Mouse (Mus musculus) hindlimb bud, embryonic 11.5 days (tissue): ENCODE data around the gene Armc12.

ENCODE experiments used
- DNase-seq: peaks from one replicate; pipeline ENCODE4 v3.0.0-alpha.2; 2012; ENCODE audit warnings: low read depth, low spot score; ENCODE audit errors: extremely low spot score

Armc12 gene

GRCm38 (mm10) chr17:28581056-28581455 lies 50.5 kb downstream of the Armc12 start:
- no peak for DNase-seq

GRCm38 (mm10) chr17:28586509-28586908 lies 55.9 kb downstream of the Armc12 start:
- DNase-seq, result no peak

- no peak for DNase-seq
Observed at GRCm38 (mm10) chr17:28588591-28588990, 58.0 kb downstream of the Armc12 start.
